Mouse (Mus musculus): ENCODE measurements around the gene Sin3a.

Sin3a gene

GRCm38 (mm10) chr9:57137777-57138176 lies 65.9 kb downstream of the Sin3a start:
- no peak for DNase-seq

- no peak for DNase-seq
Observed at GRCm38 (mm10) chr9:57138507-57138906, 66.7 kb downstream of the Sin3a start.

- DNase-seq, result no peak
Observed at GRCm38 (mm10) chr9:57139110-57139509, 67.3 kb downstream of the Sin3a start.

- DNase-seq, result no peak
Observed at GRCm38 (mm10) chr9:57139571-57139970, 67.7 kb downstream of the Sin3a start.

GRCm38 (mm10) chr9:57141417-57142353 lies 69.8 kb downstream of the Sin3a start:
- no peak for DNase-seq

- DNase-seq, result no peak
Observed at GRCm38 (mm10) chr9:57143212-57143611, 71.4 kb downstream of the Sin3a start.

- no peak for DNase-seq
Observed at GRCm38 (mm10) chr9:57144830-57145229, 73.0 kb downstream of the Sin3a start.

GRCm38 (mm10) chr9:57146451-57147066 lies 74.7 kb downstream of the Sin3a start:
- no peak for DNase-seq

- peak in 1 of 2 experiments; percentile 32 for DNase-seq
Observed at GRCm38 (mm10) chr9:57147205-57148143, 75.6 kb downstream of the Sin3a start.

- DNase-seq, result peak; percentile 87 to 93
Observed at GRCm38 (mm10) chr9:57148144-57148878, 76.5 kb downstream of the Sin3a start, which contains the start of gene Neil1. Gene Neil1 (minus strand): TSS chr9:57148305.

GRCm38 (mm10) chr9:57149021-57149420 lies 77.2 kb downstream of the Sin3a start:
- DNase-seq, result no peak

- no peak for DNase-seq
Observed at GRCm38 (mm10) chr9:57150192-57150591, 78.4 kb downstream of the Sin3a start.

- no peak for DNase-seq
Observed at GRCm38 (mm10) chr9:57152331-57152730, 80.5 kb downstream of the Sin3a start.

- DNase-seq, result no peak
Observed at GRCm38 (mm10) chr9:57156383-57156782, 84.5 kb downstream of the Sin3a start.

GRCm38 (mm10) chr9:57156823-57157222 lies 85.0 kb downstream of the Sin3a start:
- DNase-seq, result no peak

GRCm38 (mm10) chr9:57157499-57157898 lies 85.7 kb downstream of the Sin3a start:
- DNase-seq, result no peak

GRCm38 (mm10) chr9:57158013-57158470 lies 86.2 kb downstream of the Sin3a start, which contains the start of gene Commd4:
Gene Commd4 (minus strand): TSS chr9:57158331.
- peak; percentile 96 to 98 for DNase-seq

- no peak for DNase-seq
Observed at GRCm38 (mm10) chr9:57158506-57158905, 86.7 kb downstream of the Sin3a start.

- peak; percentile 28 to 51 for DNase-seq
Observed at GRCm38 (mm10) chr9:57162496-57162895, 90.7 kb downstream of the Sin3a start.

- DNase-seq, result no peak
Observed at GRCm38 (mm10) chr9:57163137-57163536, 91.3 kb downstream of the Sin3a start.

GRCm38 (mm10) chr9:57166173-57166572 lies 94.3 kb downstream of the Sin3a start:
- DNase-seq, result no peak

- no peak for DNase-seq
Observed at GRCm38 (mm10) chr9:57168411-57168810, 96.6 kb downstream of the Sin3a start.
